Mouse (Mus musculus): ENCODE measurements around the gene Ppp2r5a. TPM values are rescaled to one million over a fixed set of nuclear protein-coding genes. Genes with fewer than 3 reads are reported as not detected.

Gene Ppp2r5a
- polyA plus RNA-seq (2015; fragmentation: Nextera tagmentation; extraction: Ambion mirVana): 9.8 and 11.3 TPM in 2 replicates

DNA sequence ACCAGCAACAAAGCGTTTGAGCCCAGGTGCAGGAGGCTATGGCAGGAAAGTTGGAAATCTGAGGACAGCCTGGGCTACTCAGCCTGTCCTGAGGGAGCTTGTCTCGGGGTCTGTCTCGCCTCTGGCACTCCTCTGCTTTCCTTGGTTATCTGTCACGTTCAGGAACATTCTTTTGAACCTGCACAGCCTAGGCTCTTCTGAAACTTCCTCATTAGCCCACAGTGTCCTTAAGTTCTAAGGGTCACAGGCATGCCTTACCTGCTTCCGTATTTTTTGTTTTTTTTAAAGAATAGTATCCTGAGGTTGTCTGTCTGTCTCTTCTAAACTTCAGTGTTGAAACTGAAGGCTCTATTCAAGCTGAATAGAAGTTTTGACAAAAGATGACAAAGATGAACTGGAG lies at the start of gene Ppp2r5a:
TSS of gene Ppp2r5a (minus strand) at position 199 of the 400 bp plus-strand sequence.
- WGBS (ENCODE audit: insufficient replicate concordance): 30% methylated on average over 5 of the region's 5 CpGs
- Histone ChIP-seq H3K4me2 (ENCODE audit: low read depth, low read length) (no peak within 1 kb of the TSS), H3K9me3 (replicated peaks; ENCODE audit: control insufficient read depth, low read length) (no peaks in the 10 kb centered on the region), H3K9ac (ENCODE audit: low read depth, low read length) (no peak within 1 kb of the TSS), H3K27me3 (ENCODE audit: control insufficient read depth, insufficient read depth, low read depth, low read length) (no peaks in the 10 kb centered on the region), H3K36me3 (ENCODE audit: control insufficient read depth, insufficient read depth) (no peaks in the 10 kb centered on the region), H3K27ac (ENCODE audit: low read length) (0 out of 2 replicates have a peak within 1 kb of the TSS, but pooled peaks have one; percentile 41), H3K4me1 (ENCODE audit: control insufficient read depth, low read depth, low read length) (no peaks in the 10 kb centered on the region), H3K4me3 (ENCODE audit: low read depth, low read length) (no peak within 1 kb of the TSS)
- no peak for ATAC-seq (ENCODE audit: low read depth)

- peak; percentile 63 for ATAC-seq (ENCODE audit: low read depth)
- H3K4me2 ChIP-seq (ENCODE audit: low read depth, low read length): no peak overlapping the region
- no peak overlapping the region for H3K4me3 ChIP-seq (ENCODE audit: low read depth, low read length)
- H3K9me3 ChIP-seq (replicated peaks; ENCODE audit: control insufficient read depth, low read length): no peaks in the 10 kb centered on the region
- H3K4me1 ChIP-seq (ENCODE audit: control insufficient read depth, low read depth, low read length): peaks cover 24% of the 10 kb centered on the region
- WGBS (ENCODE audit: insufficient replicate concordance): 14% methylated on average over 5 of the region's 5 CpGs
- no peak overlapping the region for H3K9ac ChIP-seq (ENCODE audit: low read depth, low read length)
- no peak overlapping the region for H3K27ac ChIP-seq (ENCODE audit: low read length)
- H3K27me3 ChIP-seq (ENCODE audit: control insufficient read depth, insufficient read depth, low read depth, low read length): no peaks in the 10 kb centered on the region
- H3K36me3 ChIP-seq (ENCODE audit: control insufficient read depth, insufficient read depth): no peaks in the 10 kb centered on the region
Observed at GRCm38 (mm10) chr1:191450614-191451013, 47.5 kb upstream of the Ppp2r5a start.

- Histone ChIP-seq H3K9ac (ENCODE audit: low read depth, low read length) (no peak overlapping the region), H3K9me3 (replicated peaks; ENCODE audit: control insufficient read depth, low read length) (no peaks in the 10 kb centered on the region), H3K27ac (ENCODE audit: low read length) (no peak overlapping the region), H3K4me3 (ENCODE audit: low read depth, low read length) (no peak overlapping the region), H3K4me1 (ENCODE audit: control insufficient read depth, low read depth, low read length) (peaks cover 26% of the 10 kb centered on the region), H3K36me3 (ENCODE audit: control insufficient read depth, insufficient read depth) (no peaks in the 10 kb centered on the region), H3K4me2 (ENCODE audit: low read depth, low read length) (no peak overlapping the region), H3K27me3 (ENCODE audit: control insufficient read depth, insufficient read depth, low read depth, low read length) (no peaks in the 10 kb centered on the region)
- WGBS (ENCODE audit: insufficient replicate concordance): 55% methylated on average over 4 of the region's 4 CpGs
- ATAC-seq (ENCODE audit: low read depth): no peak
Observed at GRCm38 (mm10) chr1:191449537-191449936, 46.5 kb upstream of the Ppp2r5a start.

- WGBS (ENCODE audit: insufficient replicate concordance): 78% methylated on average over 6 of the region's 6 CpGs
- Histone ChIP-seq H3K9me3 (replicated peaks; ENCODE audit: control insufficient read depth, low read length) (no peaks in the 10 kb centered on the region), H3K4me1 (ENCODE audit: control insufficient read depth, low read depth, low read length) (peaks cover 26% of the 10 kb centered on the region), H3K9ac (ENCODE audit: low read depth, low read length) (no peak overlapping the region), H3K27ac (ENCODE audit: low read length) (no peak overlapping the region), H3K27me3 (ENCODE audit: control insufficient read depth, insufficient read depth, low read depth, low read length) (no peaks in the 10 kb centered on the region), H3K4me3 (ENCODE audit: low read depth, low read length) (no peak overlapping the region), H3K4me2 (ENCODE audit: low read depth, low read length) (no peak overlapping the region), H3K36me3 (ENCODE audit: control insufficient read depth, insufficient read depth) (no peaks in the 10 kb centered on the region)
- ATAC-seq (ENCODE audit: low read depth): no peak
Observed at GRCm38 (mm10) chr1:191447391-191448016, 44.4 kb upstream of the Ppp2r5a start.

DNA sequence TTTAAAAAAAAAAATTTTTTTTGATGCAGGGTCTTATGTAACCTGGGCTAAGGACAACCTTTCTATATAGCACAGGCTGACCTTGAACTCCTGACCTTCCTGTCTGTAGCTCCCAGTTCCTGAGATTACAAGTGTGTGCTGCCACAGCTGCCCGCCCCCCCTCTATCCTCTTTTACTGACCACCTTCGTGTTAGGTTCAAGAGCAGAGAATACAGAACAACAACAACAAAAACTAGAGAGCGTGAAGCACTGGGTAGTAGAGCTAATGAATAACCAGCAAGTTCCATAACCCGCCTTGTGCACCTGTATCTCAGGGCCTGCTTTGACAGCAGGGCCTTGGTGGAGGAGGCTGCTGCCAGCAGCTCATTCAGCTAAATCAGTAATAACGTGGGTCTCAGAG lies 43.2 kb upstream of the Ppp2r5a start:
- WGBS (ENCODE audit: insufficient replicate concordance): 56% methylated on average over 5 of the region's 5 CpGs
- H3K9me3 ChIP-seq (replicated peaks; ENCODE audit: control insufficient read depth, low read length): no peaks in the 10 kb centered on the region
- no peaks in the 10 kb centered on the region for H3K27me3 ChIP-seq (ENCODE audit: control insufficient read depth, insufficient read depth, low read depth, low read length)
- no peak overlapping the region for H3K4me3 ChIP-seq (ENCODE audit: low read depth, low read length)
- peak overlapping the region; percentile 54 for H3K27ac ChIP-seq (ENCODE audit: low read length)
- no peak overlapping the region for H3K4me2 ChIP-seq (ENCODE audit: low read depth, low read length)
- no peak overlapping the region for H3K9ac ChIP-seq (ENCODE audit: low read depth, low read length)
- no peak for ATAC-seq (ENCODE audit: low read depth)
- H3K4me1 ChIP-seq (ENCODE audit: control insufficient read depth, low read depth, low read length): peaks cover 26% of the 10 kb centered on the region
- no peaks in the 10 kb centered on the region for H3K36me3 ChIP-seq (ENCODE audit: control insufficient read depth, insufficient read depth)

- no peaks in the 10 kb centered on the region for H3K27me3 ChIP-seq (ENCODE audit: control insufficient read depth, insufficient read depth, low read depth, low read length)
- 14% methylated on average over 9 of the region's 9 CpGs for WGBS (ENCODE audit: insufficient replicate concordance)
- H3K4me1 ChIP-seq (ENCODE audit: control insufficient read depth, low read depth, low read length): peaks cover 23% of the 10 kb centered on the region
- ATAC-seq (ENCODE audit: low read depth): peak; percentile 72
- H3K27ac ChIP-seq (ENCODE audit: low read length): peak overlapping the region; percentile 54
- H3K4me3 ChIP-seq (ENCODE audit: low read depth, low read length): no peak overlapping the region
- H3K9ac ChIP-seq (ENCODE audit: low read depth, low read length): no peak overlapping the region
- no peaks in the 10 kb centered on the region for H3K36me3 ChIP-seq (ENCODE audit: control insufficient read depth, insufficient read depth)
- H3K4me2 ChIP-seq (ENCODE audit: low read depth, low read length): 0 out of 2 replicates have a peak overlapping the region, but pooled peaks have one; percentile 7
- H3K9me3 ChIP-seq (replicated peaks; ENCODE audit: control insufficient read depth, low read length): no peaks in the 10 kb centered on the region
Observed at GRCm38 (mm10) chr1:191445831-191446258, 42.8 kb upstream of the Ppp2r5a start.

GRCm38 (mm10) chr1:191445401-191445800 lies 42.3 kb upstream of the Ppp2r5a start:
- ATAC-seq (ENCODE audit: low read depth): peak; percentile 57
- 37% methylated on average over 12 of the region's 12 CpGs for WGBS (ENCODE audit: insufficient replicate concordance)
- Histone ChIP-seq H3K9ac (ENCODE audit: low read depth, low read length) (no peak overlapping the region), H3K27ac (ENCODE audit: low read length) (peak overlapping the region; percentile 54), H3K27me3 (ENCODE audit: control insufficient read depth, insufficient read depth, low read depth, low read length) (no peaks in the 10 kb centered on the region), H3K4me2 (ENCODE audit: low read depth, low read length) (0 out of 2 replicates have a peak overlapping the region, but pooled peaks have one; percentile 7), H3K9me3 (replicated peaks; ENCODE audit: control insufficient read depth, low read length) (no peaks in the 10 kb centered on the region), H3K4me1 (ENCODE audit: control insufficient read depth, low read depth, low read length) (peaks cover 19% of the 10 kb centered on the region), H3K4me3 (ENCODE audit: low read depth, low read length) (no peak overlapping the region), H3K36me3 (ENCODE audit: control insufficient read depth, insufficient read depth) (no peaks in the 10 kb centered on the region)

GRCm38 (mm10) chr1:191444467-191444866 lies 41.4 kb upstream of the Ppp2r5a start:
- H3K4me2 ChIP-seq (ENCODE audit: low read depth, low read length): no peak overlapping the region
- H3K9ac ChIP-seq (ENCODE audit: low read depth, low read length): no peak overlapping the region
- WGBS (ENCODE audit: insufficient replicate concordance): 66% methylated on average over 1 of the region's 1 CpGs
- H3K4me3 ChIP-seq (ENCODE audit: low read depth, low read length): no peak overlapping the region
- no peaks in the 10 kb centered on the region for H3K27me3 ChIP-seq (ENCODE audit: control insufficient read depth, insufficient read depth, low read depth, low read length)
- peak overlapping the region; percentile 46 for H3K27ac ChIP-seq (ENCODE audit: low read length)
- peaks cover 14% of the 10 kb centered on the region for H3K4me1 ChIP-seq (ENCODE audit: control insufficient read depth, low read depth, low read length)
- H3K9me3 ChIP-seq (replicated peaks; ENCODE audit: control insufficient read depth, low read length): no peaks in the 10 kb centered on the region
- peak; percentile 61 for ATAC-seq (ENCODE audit: low read depth)
- H3K36me3 ChIP-seq (ENCODE audit: control insufficient read depth, insufficient read depth): no peaks in the 10 kb centered on the region

DNA sequence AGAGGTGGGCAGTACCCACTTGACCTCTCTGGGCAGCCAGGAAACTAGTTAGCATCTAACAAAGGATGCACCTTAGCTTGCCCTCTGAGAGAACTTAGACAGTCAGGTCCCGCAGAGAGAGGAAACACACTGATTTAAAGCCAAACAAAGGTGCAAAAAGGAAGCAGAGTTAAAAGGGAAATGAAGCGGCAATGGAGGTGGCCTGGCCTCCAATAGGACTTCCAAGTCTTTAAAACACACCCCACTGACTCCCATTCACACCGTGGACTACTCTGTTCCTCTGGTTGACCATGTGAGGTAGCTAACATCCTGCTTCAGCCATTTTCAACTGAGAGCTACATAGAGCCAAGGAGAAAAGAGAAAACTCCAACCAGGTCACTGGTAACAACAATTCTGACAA lies 35.9 kb upstream of the Ppp2r5a start:
- no peak overlapping the region for H3K4me2 ChIP-seq (ENCODE audit: low read depth, low read length)
- H3K27me3 ChIP-seq (ENCODE audit: control insufficient read depth, insufficient read depth, low read depth, low read length): no peaks in the 10 kb centered on the region
- H3K9me3 ChIP-seq (replicated peaks; ENCODE audit: control insufficient read depth, low read length): no peaks in the 10 kb centered on the region
- H3K4me1 ChIP-seq (ENCODE audit: control insufficient read depth, low read depth, low read length): no peaks in the 10 kb centered on the region; the same call in 1 of the 2 replicates
- H3K27ac ChIP-seq (ENCODE audit: low read length): no peak overlapping the region
- WGBS (ENCODE audit: insufficient replicate concordance): 32% methylated on average over 3 of the region's 3 CpGs
- H3K36me3 ChIP-seq (ENCODE audit: control insufficient read depth, insufficient read depth): no peaks in the 10 kb centered on the region
- no peak overlapping the region for H3K4me3 ChIP-seq (ENCODE audit: low read depth, low read length)
- no peak for ATAC-seq (ENCODE audit: low read depth)
- H3K9ac ChIP-seq (ENCODE audit: low read depth, low read length): no peak overlapping the region

Measured in liver, embryonic 16.5 days (tissue).